In the genomic region with DNA sequence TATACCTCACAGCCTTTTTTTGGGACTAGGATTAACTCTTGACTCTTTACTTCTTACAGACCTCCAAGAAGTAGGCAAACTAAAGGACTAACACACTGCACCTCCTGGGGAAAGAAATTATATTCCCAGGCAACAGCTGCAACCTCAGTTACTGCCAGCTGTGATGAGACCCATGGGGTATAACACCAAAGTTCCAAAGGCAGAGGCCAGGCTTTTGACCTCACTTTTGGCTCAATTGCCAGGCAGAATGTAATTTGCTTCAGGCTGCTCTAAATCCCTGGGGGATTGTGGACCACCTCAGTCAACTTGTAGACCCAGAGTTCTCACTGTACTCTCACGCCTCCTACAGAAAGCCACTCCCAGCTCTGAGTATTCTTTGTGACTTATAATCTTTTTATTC, we compare ENCODE assay signal across 20 mouse cellular contexts. TPM values are rescaled to one million over a fixed set of nuclear protein-coding genes. Genes with fewer than 3 reads are reported as not detected.
"Had no signal": no experiment of that assay in that cellular context is flagged by ENCODE, and none has a peak within 500 bp of the region (broad histone marks: within the 10 kb centered on the region; RNA-seq: fewer than 3 reads in every experiment).

No protein-coding gene starts in this region.

- H3K36me3 ChIP-seq: kidney, embryonic 15.5 days; liver, embryonic 12.5 days; liver, embryonic 15.5 days; midbrain, embryonic 12.5 days; midbrain, embryonic 15.5 days; neural tube, embryonic 13.5 days had no signal

- ATAC-seq: liver, embryonic 12.5 days; lung, postnatal 0 days; midbrain, embryonic 15.5 days had no signal

- H3K27me3 ChIP-seq: kidney, embryonic 15.5 days; liver, embryonic 12.5 days; liver, embryonic 15.5 days; midbrain, embryonic 12.5 days; midbrain, embryonic 15.5 days; neural tube, embryonic 13.5 days had no signal

- H3K4me3 ChIP-seq: kidney, embryonic 15.5 days; liver, embryonic 12.5 days; liver, embryonic 15.5 days; midbrain, embryonic 12.5 days; midbrain, embryonic 15.5 days; neural tube, embryonic 13.5 days had no signal

- DNase-seq: kidney, adult 8-10 months; kidney, postnatal 10 days; kidney, postnatal 36 days; liver; lung, adult 2 months; retina, postnatal 1 day; right cerebral cortex, postnatal 25 days; thymus, adult 2 months; thymus, postnatal 14 days; thymus, postnatal 4 days had no signal

- H3K27ac ChIP-seq: kidney, embryonic 15.5 days; liver, embryonic 12.5 days; liver, embryonic 15.5 days; macrophage; midbrain, embryonic 12.5 days; midbrain, embryonic 15.5 days; neural tube, embryonic 13.5 days had no signal

- H3K9ac ChIP-seq: kidney, embryonic 15.5 days; liver, embryonic 12.5 days; liver, embryonic 15.5 days; midbrain, embryonic 12.5 days; midbrain, embryonic 15.5 days; neural tube, embryonic 13.5 days had no signal

- H3K9me3 ChIP-seq: kidney, embryonic 15.5 days; liver, embryonic 12.5 days; liver, embryonic 15.5 days; midbrain, embryonic 12.5 days; midbrain, embryonic 15.5 days; neural tube, embryonic 13.5 days had no signal

- H3K4me1 ChIP-seq: kidney, embryonic 15.5 days; liver, embryonic 12.5 days; liver, embryonic 15.5 days; midbrain, embryonic 12.5 days; midbrain, embryonic 15.5 days; neural tube, embryonic 13.5 days had no signal

- H3K4me2 ChIP-seq: kidney, embryonic 15.5 days; liver, embryonic 12.5 days; liver, embryonic 15.5 days; midbrain, embryonic 12.5 days; midbrain, embryonic 15.5 days; neural tube, embryonic 13.5 days had no signal

RNA-seq across cellular contexts. Expression of gene Serpinb2, which starts 26.2 kb away (rescaled TPM):
- total RNA-seq: layer of hippocampus, adult 8-10 months; layer of hippocampus, postnatal 10 days had no signal
- polyA plus RNA-seq: midbrain, embryonic 12.5 days; midbrain, embryonic 15.5 days had no signal
